Mouse (Mus musculus): ENCODE data around the gene Ntn5.

Ntn5 gene

DNA sequence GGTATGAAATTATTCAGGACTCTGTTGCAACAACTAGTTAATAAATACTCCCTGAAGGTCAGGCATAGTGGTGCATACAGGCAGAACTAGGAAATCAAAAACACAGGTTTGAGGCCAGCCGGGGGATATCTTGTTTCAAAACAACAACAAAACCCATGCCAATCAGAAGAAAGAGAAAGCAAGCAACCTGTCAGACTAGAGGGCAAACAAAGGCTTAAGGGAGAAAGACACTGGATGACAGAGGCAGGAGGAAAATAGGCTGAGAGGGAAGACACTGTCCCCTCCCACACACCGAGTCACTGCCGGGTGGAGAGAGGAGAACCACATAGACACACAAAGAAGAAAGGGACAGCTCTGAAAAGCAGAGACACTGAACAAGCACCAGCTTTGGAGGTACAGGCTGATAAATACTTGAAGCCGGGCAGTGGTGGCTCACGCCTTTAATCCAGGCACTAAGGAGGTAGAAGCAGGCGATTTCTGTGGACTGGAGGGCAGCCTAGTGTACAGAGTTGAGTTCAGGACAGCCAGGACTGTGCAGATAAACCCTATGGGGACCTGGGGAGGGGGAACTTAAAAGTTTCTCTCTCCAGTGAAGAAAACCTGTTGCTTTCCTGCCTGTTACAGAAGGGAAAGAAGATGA lies 30.2 kb downstream of the Ntn5 start:
- DNase-seq = no peak

GRCm38 (mm10) chr7:45714630-45715089 lies 30.8 kb downstream of the Ntn5 start:
- peak; percentile 69 for DNase-seq

GRCm38 (mm10) chr7:45715090-45715708 lies 31.4 kb downstream of the Ntn5 start, which contains the start of gene Rpl18:
Gene Rpl18, plus strand, starts transcription at chr7:45715457.
- DNase-seq = peak; percentile 99

DNA sequence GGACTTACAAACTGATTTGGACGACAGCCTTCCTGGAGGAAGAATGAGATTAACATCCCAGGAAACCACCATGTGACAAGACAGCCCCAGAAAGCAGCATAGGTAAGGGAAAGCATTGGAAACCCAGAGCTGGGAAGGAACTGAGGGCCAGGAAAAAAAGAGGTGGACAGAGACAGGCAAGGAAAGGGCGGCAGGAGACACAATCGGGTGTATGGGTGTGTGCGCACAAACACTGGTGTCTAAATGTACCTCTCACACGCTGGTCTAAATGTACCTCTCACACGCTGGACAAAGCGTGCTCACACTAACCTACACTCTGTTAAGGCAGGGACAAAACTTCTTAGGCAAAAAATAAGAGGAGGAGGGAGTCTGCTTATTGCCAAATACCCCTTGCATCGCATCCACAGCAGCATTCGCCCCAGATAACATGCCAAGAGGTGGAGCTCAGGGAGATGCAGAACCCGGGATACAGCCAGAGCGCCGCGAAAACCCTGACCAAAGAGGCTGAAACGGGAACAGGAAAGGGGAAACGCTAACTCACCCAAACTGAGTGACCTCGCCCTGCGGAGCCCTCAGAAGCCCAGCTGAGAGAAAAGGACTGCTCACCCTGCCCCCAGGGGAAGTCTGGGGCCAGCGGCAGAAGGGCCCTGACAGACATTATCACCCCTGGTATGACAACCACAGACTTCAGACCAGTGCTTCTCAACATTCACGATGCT lies 32.1 kb downstream of the Ntn5 start:
- no peak for DNase-seq

DNA sequence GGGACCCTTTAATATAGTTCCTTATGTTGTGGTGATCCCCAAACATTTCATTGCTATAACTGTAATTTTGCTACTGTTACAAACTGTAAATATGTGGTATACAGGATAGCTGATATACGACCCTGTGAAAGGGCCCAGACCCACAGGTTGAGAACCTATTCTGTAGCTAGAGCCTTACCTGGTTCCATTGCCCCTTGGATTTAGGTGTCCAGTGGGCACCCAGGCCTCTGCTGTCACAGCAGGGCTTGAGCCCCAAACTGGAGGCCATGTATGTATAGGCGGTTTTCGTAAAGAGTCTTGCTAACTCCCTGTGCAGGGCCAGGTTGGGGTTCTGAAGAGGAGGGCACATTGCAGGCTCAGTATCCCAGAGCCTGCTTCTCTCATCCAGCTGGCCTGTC lies 32.6 kb downstream of the Ntn5 start:
- no peak for DNase-seq

GRCm38 (mm10) chr7:45716952-45717917 lies 33.4 kb downstream of the Ntn5 start:
- no peak for DNase-seq

DNA sequence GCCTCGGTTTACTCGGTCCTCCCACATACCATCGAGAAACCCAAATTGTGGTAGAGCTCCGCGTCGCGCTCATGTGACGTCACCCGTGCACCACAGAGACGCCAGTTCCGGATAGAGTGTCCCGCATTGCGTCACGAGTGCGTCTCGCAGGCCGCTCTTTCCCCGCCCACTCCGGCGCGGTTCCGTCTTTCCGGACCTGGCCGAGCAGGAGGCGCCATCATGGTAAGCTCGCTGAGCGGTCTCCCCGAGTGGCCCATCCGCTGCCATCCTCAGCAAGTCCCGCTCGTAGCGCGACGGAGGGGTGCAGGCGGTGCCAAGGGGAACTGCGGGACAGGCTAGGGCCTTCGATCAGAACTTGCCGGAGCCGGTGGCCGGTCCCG lies 34.1 kb downstream of the Ntn5 start, which contains the start of gene Sphk2:
Gene Sphk2 (minus strand): TSS at position 85 of the 380 bp plus-strand sequence.
- DNase-seq = peak; percentile 99

DNA sequence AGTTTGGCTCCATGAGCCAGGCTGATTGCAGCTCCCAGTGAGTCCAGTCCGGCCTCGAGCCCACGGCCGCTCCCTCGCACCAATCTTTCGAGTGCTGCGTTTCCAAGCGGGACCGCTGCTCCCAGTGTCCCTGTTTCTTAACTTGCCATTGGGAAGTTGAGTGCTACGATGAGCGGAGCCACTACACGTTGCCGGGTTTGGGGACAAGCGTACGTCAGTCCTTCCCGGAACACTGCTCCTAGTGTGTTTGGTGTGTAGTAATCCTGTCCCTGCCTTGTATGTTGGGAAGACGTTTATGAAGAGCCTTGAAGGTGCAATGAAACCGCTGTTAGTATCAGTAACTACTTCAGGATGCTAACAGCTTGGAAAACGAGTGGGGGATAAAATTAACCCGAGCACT lies 34.5 kb downstream of the Ntn5 start:
- no peak for DNase-seq

GRCm38 (mm10) chr7:45719180-45719579 lies 35.4 kb downstream of the Ntn5 start:
- no peak for DNase-seq

DNA sequence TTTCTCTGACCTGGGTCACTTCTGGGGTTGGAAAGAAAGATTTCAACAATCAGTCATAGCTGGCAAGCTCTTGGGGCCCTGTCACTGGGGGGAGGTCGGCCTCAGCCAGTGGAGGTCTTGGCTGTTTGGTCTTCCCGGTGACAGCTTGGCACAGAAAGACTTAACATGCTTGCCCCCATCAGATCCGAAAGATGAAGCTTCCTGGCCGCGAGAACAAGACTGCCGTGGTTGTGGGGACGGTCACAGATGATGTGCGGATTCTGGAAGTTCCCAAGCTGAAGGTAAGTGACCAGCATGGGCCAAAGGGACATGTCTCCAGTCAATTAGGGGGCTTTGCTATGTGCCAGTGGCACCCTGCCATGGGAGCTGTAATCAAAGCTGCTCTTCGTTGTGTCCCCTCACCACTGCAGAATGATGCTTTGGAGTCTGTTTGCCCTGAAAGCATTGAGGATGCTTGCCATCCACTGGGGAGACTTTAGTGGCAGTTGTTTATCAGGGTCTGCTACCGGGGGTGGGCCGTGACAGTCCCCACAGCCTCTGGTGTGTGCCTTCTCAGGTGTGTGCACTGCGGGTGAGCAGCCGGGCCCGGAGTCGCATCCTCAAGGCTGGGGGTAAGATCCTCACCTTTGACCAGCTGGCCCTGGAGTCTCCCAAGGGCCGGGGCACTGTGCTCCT lies 36.1 kb downstream of the Ntn5 start:
- no peak for DNase-seq

GRCm38 (mm10) chr7:45720413-45721233 lies 36.8 kb downstream of the Ntn5 start, which contains the start of gene Fam83e:
Gene Fam83e, plus strand, starts transcription at chr7:45721212.
- no peak for DNase-seq

DNA sequence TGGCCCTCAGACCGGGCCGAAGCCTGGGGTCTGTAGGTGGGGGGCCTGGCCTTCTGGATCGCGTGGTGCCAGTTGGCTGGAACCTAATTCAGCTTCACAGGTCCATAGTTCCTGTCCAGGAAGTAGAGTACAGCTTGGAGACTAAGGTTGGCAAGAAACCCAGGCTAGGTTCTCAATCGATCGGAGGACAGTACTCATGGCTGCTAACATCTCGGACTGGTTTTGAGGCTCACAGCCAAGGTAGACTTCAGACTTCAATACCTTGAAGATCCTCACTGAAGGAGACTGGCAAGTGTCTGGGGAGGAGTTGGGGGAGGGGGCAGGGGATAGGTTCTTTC lies 37.4 kb downstream of the Ntn5 start:
- DNase-seq = no peak

DNA sequence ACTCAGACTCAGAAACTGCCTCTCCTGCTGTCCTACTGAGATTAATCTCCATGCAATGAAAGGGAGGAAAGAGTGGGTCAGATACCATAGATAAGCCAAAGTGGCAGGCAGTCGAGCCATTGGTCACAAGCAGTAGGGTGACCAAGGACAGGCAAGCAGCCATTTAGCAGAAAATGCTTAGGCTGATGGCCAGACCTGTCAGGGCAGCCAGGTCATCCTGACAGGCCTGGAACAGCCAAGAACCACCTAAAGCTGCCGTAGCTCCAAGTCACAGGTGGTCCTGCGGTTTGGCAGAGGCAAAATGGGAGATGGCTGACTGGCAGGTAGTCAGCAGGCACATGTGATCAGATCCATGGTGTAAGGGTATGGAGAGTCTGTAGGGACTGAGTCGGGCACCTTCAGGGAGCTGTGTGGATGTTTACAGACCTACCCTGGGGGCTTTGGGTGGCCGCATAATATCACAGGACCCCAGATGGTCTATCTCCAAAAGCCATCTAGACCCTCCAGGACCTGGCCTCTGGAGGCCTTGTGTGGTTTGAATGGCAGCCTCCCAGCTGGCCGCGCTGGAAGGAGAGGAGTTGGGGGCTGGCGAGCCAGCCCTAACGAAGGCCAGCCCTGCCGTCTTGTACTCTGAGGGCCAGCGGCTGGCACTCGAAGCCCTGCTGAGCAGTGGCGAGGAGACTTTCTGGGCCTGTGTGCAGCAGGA lies 38.0 kb downstream of the Ntn5 start:
- DNase-seq = no peak

DNA sequence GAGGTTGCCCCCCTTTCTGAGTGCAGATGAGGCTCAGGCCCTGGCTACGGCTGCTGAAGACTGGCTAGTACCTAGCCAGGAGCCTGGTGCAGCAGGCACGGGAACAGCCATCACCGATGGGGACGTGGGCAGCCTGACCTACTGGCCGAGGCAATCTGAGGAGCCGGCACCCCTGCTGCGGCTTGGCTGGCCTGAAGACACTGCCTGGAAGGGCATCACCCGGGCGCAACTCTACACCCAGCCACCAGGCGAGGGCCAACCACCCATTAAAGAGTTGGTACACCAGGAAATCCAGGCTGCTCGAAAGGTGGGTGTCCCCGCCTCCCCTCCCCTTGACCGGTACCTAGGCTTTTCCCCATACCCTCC lies 38.5 kb downstream of the Ntn5 start:
- no peak for DNase-seq

- no peak for DNase-seq
Observed at GRCm38 (mm10) chr7:45723301-45723700, 39.5 kb downstream of the Ntn5 start.

DNA sequence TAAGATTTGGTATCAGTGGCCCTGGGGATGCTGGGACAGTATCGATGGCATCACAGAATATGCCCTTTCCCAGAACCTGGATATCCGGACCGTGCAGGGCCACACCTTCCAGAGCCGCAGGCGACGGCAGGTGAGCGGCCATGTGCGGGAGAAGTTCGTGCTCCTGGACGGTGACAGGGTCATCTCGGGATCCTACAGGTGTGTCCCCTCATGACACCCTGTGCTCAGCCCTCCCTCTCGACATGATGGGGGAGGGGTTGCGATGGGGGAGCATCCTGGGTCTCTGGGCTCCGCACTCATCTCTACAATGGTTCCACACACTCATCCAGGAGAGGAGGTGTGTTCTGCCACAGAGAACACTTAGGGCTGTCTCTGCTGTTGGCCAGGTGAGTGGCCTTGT lies 40.0 kb downstream of the Ntn5 start:
- no peak for DNase-seq

DNA sequence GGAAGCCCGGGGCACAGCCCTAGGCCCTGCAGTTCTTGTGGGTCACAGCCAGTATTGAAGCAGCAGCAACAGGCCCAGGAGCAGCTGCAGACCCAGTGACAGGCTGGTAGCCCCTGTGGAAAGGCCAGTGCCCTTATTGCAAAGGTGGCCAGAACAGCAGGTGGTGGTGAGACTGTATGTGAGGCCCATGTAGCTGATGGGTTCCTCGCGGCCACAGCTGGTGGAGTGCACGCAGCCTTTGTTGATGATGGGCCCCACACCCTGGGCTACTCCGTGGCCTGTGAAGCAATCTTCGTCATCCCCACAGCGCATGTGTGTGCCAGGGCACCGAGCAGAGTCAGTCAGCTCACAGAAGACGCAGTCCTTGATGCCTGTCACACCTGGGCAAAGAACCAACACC lies 41.3 kb downstream of the Ntn5 start:
- no peak for DNase-seq

- no peak for DNase-seq
Observed at GRCm38 (mm10) chr7:45725713-45726112, 41.9 kb downstream of the Ntn5 start, which contains the start of gene Spaca4. Gene Spaca4, minus strand, starts transcription at chr7:45725813.

DNA sequence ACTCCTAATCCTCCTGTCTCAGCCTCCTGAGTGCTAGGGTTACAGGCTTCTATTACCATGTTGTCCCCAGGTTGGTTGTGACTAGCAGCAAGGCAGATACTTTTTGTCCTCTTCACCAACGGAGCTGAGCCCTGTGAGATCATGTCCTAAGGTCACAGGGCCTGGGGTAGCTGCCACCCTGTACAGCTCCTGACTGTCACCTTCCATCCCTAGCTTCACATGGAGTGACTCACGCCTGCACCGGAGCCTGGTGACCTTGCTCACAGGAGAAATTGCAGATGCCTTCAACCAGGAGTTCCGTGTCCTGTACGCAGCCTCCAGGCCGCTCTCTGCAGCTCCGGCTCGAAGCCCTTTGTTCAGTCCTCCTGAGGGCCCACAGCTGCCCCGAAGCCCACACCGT lies 42.6 kb downstream of the Ntn5 start:
- DNase-seq = no peak

GRCm38 (mm10) chr7:45727625-45728024 lies 43.8 kb downstream of the Ntn5 start:
- no peak for DNase-seq
